Mouse (Mus musculus) adrenal gland, postnatal 10 days (tissue): ENCODE data around the gene Serinc5. TPM values are rescaled to one million over a fixed set of nuclear protein-coding genes. Genes with fewer than 3 reads are reported as not detected.

Experiments
- DNase-seq: peaks from one replicate; pipeline ENCODE4 v3.0.0; 2021; ENCODE audit warnings: mixed read lengths
- total RNA-seq, 2 experiments: library from RNA; stranded (reverse); gene quantifications; 2 replicates each; pipeline ENCODE4 v1.2.3; 2021

Gene Serinc5
- total RNA-seq, 2 experiments from 2014 or later: 47.6 to 50.4 TPM

GRCm38 (mm10) chr13:92742886-92743285 is 132.0 kb downstream of the Serinc5 start:
- DNase-seq: no peak

- no peak for DNase-seq
Measured at GRCm38 (mm10) chr13:92743337-92743736, 132.4 kb downstream of the Serinc5 start.

GRCm38 (mm10) chr13:92750976-92751518 is 140.2 kb downstream of the Serinc5 start:
- DNase-seq: peak; percentile 80

DNA sequence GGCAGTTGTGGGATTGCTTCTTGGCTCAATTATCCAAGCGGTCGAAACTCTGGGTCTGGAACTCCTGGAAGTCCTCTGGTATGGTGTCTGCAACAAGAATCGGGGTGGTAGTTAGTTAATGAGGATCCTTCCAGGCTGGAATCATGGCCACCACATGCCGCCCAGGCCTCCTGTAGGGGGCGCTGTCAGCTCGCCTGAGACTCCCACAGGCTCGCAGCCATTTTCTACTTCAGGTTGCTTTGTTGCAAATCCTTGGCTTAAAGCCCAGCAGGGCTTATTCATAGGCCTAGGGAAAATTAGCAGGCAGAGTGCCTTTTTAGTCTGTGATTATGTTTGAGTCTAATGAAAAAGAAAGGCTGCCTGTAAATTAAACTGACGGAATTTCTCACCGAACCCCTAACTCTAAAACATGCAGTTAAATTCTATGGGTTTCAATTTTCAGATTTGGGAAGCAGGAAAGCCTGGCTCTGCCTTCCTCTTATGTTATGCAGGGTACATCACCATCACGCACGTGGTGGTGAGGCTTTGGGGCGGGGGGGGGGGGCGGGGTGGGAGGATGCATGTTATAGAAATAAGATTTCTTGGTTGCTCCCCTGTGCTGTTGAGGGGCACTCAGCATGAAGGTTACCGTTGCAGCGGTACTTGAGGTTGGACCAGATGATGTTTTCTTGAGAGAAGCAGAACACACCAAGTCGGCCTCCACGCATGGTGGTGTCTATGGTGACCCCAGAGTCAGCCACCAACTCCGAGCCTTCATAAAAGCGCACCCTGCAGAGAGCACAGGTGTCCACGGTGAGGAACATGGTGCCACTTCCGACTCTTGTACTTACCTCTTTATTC is 141.1 kb downstream of the Serinc5 start:
- DNase-seq: peak; percentile 94

GRCm38 (mm10) chr13:92753676-92754075 is 142.8 kb downstream of the Serinc5 start:
- DNase-seq: no peak

DNA sequence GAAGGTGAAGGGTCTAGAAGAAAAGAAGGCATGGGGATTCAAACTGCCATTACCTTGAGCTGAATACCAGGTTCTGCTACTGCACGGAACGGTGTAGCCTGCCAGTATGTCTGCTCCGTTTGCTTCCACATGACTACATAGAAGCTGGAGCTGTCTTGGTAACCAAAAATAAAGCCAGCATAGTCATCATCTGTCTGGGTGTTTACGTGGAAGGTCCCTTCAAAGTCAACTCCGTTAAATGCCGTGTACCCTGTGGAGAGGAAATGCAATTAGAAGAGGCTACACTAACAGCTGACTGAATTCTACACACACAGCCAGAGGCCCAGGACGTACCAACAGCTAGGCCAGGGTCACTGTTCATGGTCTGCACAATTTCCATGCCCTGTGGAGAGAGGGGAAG is 144.1 kb downstream of the Serinc5 start:
- no peak for DNase-seq

DNA sequence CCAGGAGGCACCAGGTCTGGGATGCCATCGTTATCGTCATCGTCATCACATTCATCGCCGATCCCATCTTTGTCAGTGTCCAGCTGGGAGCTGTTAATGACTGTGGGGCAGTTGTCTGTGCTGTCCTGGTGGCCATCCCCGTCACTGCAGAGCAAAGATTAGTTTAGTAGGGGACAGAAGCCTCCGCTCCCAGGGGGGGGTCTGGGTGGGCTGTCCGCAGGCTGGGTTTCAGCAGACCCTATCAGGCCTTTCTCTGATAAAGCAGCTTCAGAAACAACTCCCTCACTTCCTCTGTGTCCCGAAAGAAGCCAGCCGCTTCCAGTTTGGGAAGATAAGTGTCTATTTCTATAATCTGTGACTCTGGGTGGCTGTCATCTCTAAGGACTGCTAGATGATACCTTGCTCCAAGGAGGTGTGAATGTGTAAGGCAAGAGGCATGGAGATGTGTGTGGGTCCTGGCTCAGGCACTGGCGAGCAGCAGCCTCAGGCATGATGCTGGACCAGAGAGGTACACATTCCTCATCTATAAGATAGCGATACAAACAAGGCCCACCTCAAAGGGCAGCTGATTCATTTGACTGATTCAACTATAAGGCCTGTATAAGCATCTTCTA is 147.2 kb downstream of the Serinc5 start:
- no peak for DNase-seq

- no peak for DNase-seq
Measured at GRCm38 (mm10) chr13:92759096-92759495, 148.2 kb downstream of the Serinc5 start.

GRCm38 (mm10) chr13:92760519-92760918 is 149.6 kb downstream of the Serinc5 start:
- no peak for DNase-seq

Other genes starting within 250 kb of the Serinc5 start
- under 1 TPM; 0.39 to 0.42 TPM for gene Ankrd34b, start 185.2 kb upstream of the Serinc5 start, total RNA-seq
- gene Fam151b, start 127.1 kb upstream of the Serinc5 start, total RNA-seq: 1 to 10 TPM; 4.8 to 6.2 TPM
- 10 to 100 TPM; 18.5 to 21.5 TPM for gene Zfyve16, start 80.2 kb upstream of the Serinc5 start, total RNA-seq
- gene Spz1, start 34.9 kb upstream of the Serinc5 start, total RNA-seq: not detected
- 1 to 10 TPM; 5.4 to 6.8 TPM for gene Thbs4, start 183.7 kb downstream of the Serinc5 start, total RNA-seq
- 10 to 100 TPM; 14.5 to 26.9 TPM for gene Mtx3, start 233.7 kb downstream of the Serinc5 start, total RNA-seq